Mouse (Mus musculus): ENCODE measurements at regions not wholly inside any gene's neighbourhood (a gene's known extent, or its start where the extent isn't known, plus 50 kb on each side); places are given as distances from the start of the nearest gene placed in this dataset.

GRCm38 (mm10) chr3:138649699-138650098 lies 92.3 kb upstream of the Tspan5 start:
- TF ChIP-seq CTCF (IDR thresholded peaks at IDR 0.05; ENCODE audit: borderline replicate concordance, extremely low read depth, insufficient read depth, insufficient read length) (no peak), POLR2A (IDR thresholded peaks at IDR 0.05; ENCODE audit: borderline replicate concordance, extremely low read depth, insufficient read depth, insufficient read length, poor library complexity, severe bottlenecking) (no peak)
